Mouse (Mus musculus) myocyte (in vitro differentiated cells): ENCODE measurements at regions not wholly inside any gene's neighbourhood (a gene's known extent, or its start where the extent isn't known, plus 50 kb on each side); places are given as distances from the start of the nearest gene placed in this dataset.

Source experiments
- H3K27me3 ChIP-seq: one replicate; pipeline ENCODE4 v1.6.1; 2011; ENCODE audit not compliant: control insufficient read depth, insufficient read depth, insufficient read length
- H3K36me3 ChIP-seq: one replicate; pipeline ENCODE4 v1.6.1; 2011; ENCODE audit not compliant: control insufficient read depth, insufficient read depth
- H3K4me2 ChIP-seq: one replicate; pipeline ENCODE4 v1.6.1; 2011; ENCODE audit warnings: low read depth, control low read depth
- H3K4me3 ChIP-seq: one replicate; pipeline ENCODE4 v1.5.1; 2011; ENCODE audit warnings: mild to moderate bottlenecking, control low read depth, moderate library complexity
- H3K79me2 ChIP-seq: one replicate; pipeline ENCODE4 v1.6.1; 2011; ENCODE audit not compliant: control insufficient read depth, insufficient read depth
- H3ac ChIP-seq: one replicate; pipeline ENCODE4 v1.6.1; 2011; ENCODE audit not compliant: control insufficient read depth, insufficient read length
- CEBPB ChIP-seq: IDR thresholded peaks from 2 replicates; pipeline ENCODE4 v1.6.1; 2011; ENCODE audit warnings: mild to moderate bottlenecking, moderate library complexity; ENCODE audit not compliant: poor library complexity, insufficient read depth, severe bottlenecking
- E2F4 ChIP-seq: IDR thresholded peaks from one replicate; pipeline ENCODE4 v1.6.1; 2011; ENCODE audit warnings: mild to moderate bottlenecking, control low read depth, moderate library complexity; ENCODE audit not compliant: insufficient read depth
- MAX ChIP-seq: IDR thresholded peaks from one replicate; pipeline ENCODE4 v1.6.1; 2011; ENCODE audit warnings: low read depth, mild to moderate bottlenecking, control low read depth
- MYOD1 ChIP-seq, 3 experiments: IDR thresholded peaks; one replicate each; pipeline ENCODE4 v1.6.1; 2011; ENCODE audit warnings: control low read depth in 2 of 3, low read depth in 2 of 3, mild to moderate bottlenecking in 2 of 3, moderate library complexity in 1 of 3; ENCODE audit not compliant: insufficient read length in 2 of 3, control insufficient read depth in 1 of 3
- MYOG ChIP-seq, 3 experiments: IDR thresholded peaks; one replicate each; pipeline ENCODE4 v1.6.1; 2011; ENCODE audit warnings: control low read depth in 2 of 3, low read depth in 2 of 3, mild to moderate bottlenecking in 2 of 3; ENCODE audit not compliant: insufficient read length in 2 of 3, control insufficient read depth in 1 of 3, insufficient read depth in 1 of 3
- POLR2A ChIP-seq: IDR thresholded peaks from one replicate; pipeline ENCODE4 v1.6.1; 2011; ENCODE audit warnings: low read depth, mild to moderate bottlenecking, control low read depth, moderate library complexity; ENCODE audit not compliant: insufficient read length
- POLR2AphosphoS2 ChIP-seq: IDR thresholded peaks from one replicate; pipeline ENCODE4 v1.6.1; 2011; ENCODE audit warnings: low read depth, control low read depth; ENCODE audit not compliant: insufficient read length
- REST ChIP-seq: IDR thresholded peaks from one replicate; pipeline ENCODE4 v1.6.1; 2011; ENCODE audit warnings: mild to moderate bottlenecking, control low read depth, moderate library complexity; ENCODE audit not compliant: insufficient read depth, insufficient read length
- SRF ChIP-seq: IDR thresholded peaks from one replicate; pipeline ENCODE4 v1.6.1; 2011; ENCODE audit warnings: low read depth; ENCODE audit not compliant: control insufficient read depth, insufficient read length
- TCF12 ChIP-seq: IDR thresholded peaks from one replicate; pipeline ENCODE4 v1.6.1; 2011; ENCODE audit warnings: mild to moderate bottlenecking, control low read depth; ENCODE audit not compliant: poor library complexity, insufficient read depth, severe bottlenecking
- TCF3 ChIP-seq: IDR thresholded peaks from one replicate; pipeline ENCODE4 v1.6.1; 2011; ENCODE audit warnings: low read depth, control low read depth; ENCODE audit not compliant: insufficient read length
- USF1 ChIP-seq: IDR thresholded peaks from one replicate; pipeline ENCODE4 v1.6.1; 2011; ENCODE audit warnings: low read depth, mild to moderate bottlenecking, control low read depth, moderate library complexity

DNA sequence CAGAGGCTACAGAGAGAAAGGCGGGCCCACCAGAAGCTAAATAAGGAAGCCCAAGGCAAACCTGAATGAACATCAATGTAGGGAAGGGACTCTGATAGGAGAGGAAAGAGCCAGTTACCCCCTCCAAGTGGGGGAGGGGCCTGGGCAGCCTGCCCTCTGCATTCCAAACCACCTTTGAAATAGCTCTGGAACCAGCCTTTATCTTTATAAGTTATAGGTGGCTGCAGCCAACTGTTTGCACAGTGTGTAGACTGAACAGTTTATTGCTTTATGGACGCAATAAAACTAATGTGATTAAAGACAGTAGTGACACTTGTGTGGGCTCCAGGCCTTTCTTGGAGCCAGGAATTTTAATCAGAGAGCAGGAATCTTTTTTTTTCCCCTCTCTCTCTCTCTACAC is 75.4 kb upstream of the Lifr start:
- Histone ChIP-seq H3K4me2 (no peak overlapping the region), H3K4me3 (no peak overlapping the region), H3K27me3 (no peaks in the 10 kb centered on the region), H3ac (no peak overlapping the region), H3K79me2 (no peaks in the 10 kb centered on the region), H3K36me3 (no peaks in the 10 kb centered on the region)
- TF ChIP-seq REST: no peak

DNA sequence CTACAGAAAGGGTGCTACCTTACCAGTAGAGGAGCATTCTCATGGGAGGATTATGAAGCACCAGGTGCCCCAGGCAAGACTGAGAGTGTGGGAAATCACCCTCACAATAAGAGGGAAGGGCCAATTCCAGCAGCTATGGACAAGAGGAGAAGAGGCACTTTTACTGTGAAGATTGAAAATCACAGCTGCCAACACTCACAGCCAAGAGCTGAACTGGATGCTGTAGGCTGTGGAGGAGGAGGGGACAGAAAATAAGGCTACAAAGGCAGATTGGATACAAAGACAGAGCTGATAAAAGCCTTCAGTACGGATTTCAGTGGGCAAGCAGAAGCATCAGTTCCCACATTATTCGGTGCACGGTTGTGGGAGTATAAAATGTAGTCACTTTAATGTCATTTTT is 74.4 kb upstream of the Lifr start:
- TF ChIP-seq MAX: no peak
- TF ChIP-seq POLR2A: no peak
- no peak for TF ChIP-seq REST
- TF ChIP-seq POLR2AphosphoS2: no peak
- TF ChIP-seq E2F4: no peak
- no peak for TF ChIP-seq MYOG (IDR thresholded peaks at IDR 0.05; ENCODE audit: control insufficient read depth in 1 of 3, insufficient read depth in 1 of 3, insufficient read length in 2 of 3, low read depth in 2 of 3)
- TF ChIP-seq TCF3: no peak
- TF ChIP-seq SRF: no peak
- peak; percentile 38 for TF ChIP-seq TCF12
- TF ChIP-seq MYOD1 (IDR thresholded peaks at IDR 0.05; ENCODE audit: control insufficient read depth in 1 of 3, insufficient read length in 2 of 3, low read depth in 2 of 3): peak; percentile 72 to 92 (median 92)
- no peak for TF ChIP-seq USF1
- no peak overlapping the region for H3K4me3 ChIP-seq
- H3ac ChIP-seq: no peak overlapping the region
- no peaks in the 10 kb centered on the region for H3K36me3 ChIP-seq
- peak overlapping the region; percentile 30 for H3K4me2 ChIP-seq
- H3K27me3 ChIP-seq: no peaks in the 10 kb centered on the region
- H3K79me2 ChIP-seq: no peaks in the 10 kb centered on the region

DNA sequence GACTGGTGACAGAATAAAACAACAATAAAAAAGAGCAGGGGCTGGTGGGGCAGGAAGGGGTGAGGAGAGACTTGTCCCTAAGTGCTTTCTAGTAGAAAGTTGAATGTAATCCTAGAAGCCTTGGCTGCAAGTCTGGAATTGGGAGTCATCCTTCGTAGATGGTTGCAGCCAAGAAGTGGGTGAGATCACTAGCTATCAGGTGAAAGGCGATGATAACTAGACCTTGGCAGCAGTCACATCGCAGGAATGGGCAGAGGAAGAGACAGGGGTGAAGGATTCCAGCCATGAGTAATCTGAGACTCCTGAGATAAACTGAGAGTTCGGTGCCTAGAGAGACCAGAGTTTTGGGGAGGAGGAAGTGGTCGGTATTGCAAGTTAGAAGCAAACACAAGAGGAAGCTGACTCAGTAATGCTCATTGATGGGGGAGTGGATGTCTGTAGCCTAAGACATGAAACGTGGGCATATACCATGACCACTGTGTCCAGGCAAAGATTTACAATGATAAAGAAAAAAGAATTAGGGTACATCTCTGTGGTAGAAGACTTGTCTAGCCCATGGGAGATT is 73.1 kb upstream of the Lifr start:
- Histone ChIP-seq H3K4me2 (peak overlapping the region; percentile 37), H3K4me3 (no peak overlapping the region)
- TF ChIP-seq CEBPB: peak; percentile 33; the same call in 1 of the 2 replicates
- no peak for TF ChIP-seq SRF
- no peak for TF ChIP-seq E2F4
- TF ChIP-seq MYOD1 (IDR thresholded peaks at IDR 0.05; ENCODE audit: control insufficient read depth in 1 of 3, insufficient read length in 2 of 3, low read depth in 2 of 3): peak in 1 of 3 experiments; percentile 40
- no peak for TF ChIP-seq TCF12
- no peak for TF ChIP-seq POLR2AphosphoS2

DNA sequence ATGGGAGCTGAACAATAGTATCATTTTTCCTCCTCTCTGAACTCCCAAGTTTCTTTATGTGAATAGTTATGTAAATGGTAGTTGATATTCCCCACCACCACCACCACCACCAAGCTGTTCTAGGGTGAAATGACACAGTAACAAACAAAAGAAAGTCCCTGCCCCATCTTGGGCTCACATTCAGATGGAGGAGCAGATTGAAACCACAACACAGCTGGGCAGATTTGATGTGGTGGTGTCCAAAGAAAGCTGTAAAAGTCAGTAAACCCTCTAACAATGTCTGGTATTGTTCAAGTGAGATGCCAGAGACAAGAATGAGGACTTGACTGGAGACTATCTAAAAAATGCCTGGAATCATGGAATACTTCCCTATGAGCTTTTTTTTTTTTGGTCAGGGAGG is 67.8 kb upstream of the Lifr start:
- H3K4me3 ChIP-seq: no peak overlapping the region
- TF ChIP-seq MYOD1 (IDR thresholded peaks at IDR 0.05; ENCODE audit: control insufficient read depth in 1 of 3, insufficient read length in 2 of 3, low read depth in 2 of 3): peak in 2 of 3 experiments; percentile 60 to 66
- TF ChIP-seq TCF3: peak; percentile 35
- no peak for TF ChIP-seq CEBPB
- peak in 1 of 3 experiments; percentile 8 for TF ChIP-seq MYOG (IDR thresholded peaks at IDR 0.05; ENCODE audit: control insufficient read depth in 1 of 3, insufficient read depth in 1 of 3, insufficient read length in 2 of 3, low read depth in 2 of 3)
- peak; percentile 89 for TF ChIP-seq TCF12
- no peaks in the 10 kb centered on the region for H3K36me3 ChIP-seq
- no peaks in the 10 kb centered on the region for H3K79me2 ChIP-seq
- no peak overlapping the region for H3ac ChIP-seq
- no peak overlapping the region for H3K4me2 ChIP-seq
- H3K27me3 ChIP-seq: no peaks in the 10 kb centered on the region

More for the DNA sequence above, 73.1 kb upstream of the Lifr start:
- no peak overlapping the region for H3ac ChIP-seq
- H3K79me2 ChIP-seq: no peaks in the 10 kb centered on the region
- no peaks in the 10 kb centered on the region for H3K27me3 ChIP-seq
- no peaks in the 10 kb centered on the region for H3K36me3 ChIP-seq

DNA sequence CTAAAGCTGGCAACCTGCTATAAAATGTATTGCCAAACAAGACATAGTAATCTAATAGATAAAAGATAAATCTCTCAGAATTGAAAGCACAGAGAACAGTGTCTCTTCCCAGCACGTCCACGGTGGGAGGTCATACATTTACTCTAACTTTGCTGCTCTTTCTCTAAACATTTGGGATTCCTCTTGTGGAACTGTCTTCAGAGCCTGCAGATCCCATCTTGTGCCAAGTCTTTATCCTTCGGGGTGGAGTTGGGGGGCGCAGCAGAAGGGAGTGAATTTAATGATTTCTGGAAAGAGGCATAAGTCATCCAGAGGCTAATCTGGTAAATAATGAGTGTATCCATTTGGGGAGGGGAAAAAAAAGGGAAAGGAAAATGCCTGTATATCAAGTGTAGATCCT is 65.2 kb upstream of the Lifr start:
- Histone ChIP-seq H3K27me3 (no peaks in the 10 kb centered on the region), H3K4me3 (no peak overlapping the region), H3K36me3 (no peaks in the 10 kb centered on the region), H3K79me2 (no peaks in the 10 kb centered on the region), H3ac (no peak overlapping the region), H3K4me2 (no peak overlapping the region)
- TF ChIP-seq SRF (no peak), TCF3 (no peak), MYOG (IDR thresholded peaks at IDR 0.05; ENCODE audit: control insufficient read depth in 1 of 3, insufficient read depth in 1 of 3, insufficient read length in 2 of 3, low read depth in 2 of 3) (no peak), REST (no peak), MYOD1 (IDR thresholded peaks at IDR 0.05; ENCODE audit: control insufficient read depth in 1 of 3, insufficient read length in 2 of 3, low read depth in 2 of 3) (no peak), USF1 (no peak), CEBPB (no peak), MAX (no peak), TCF12 (no peak), POLR2A (no peak), POLR2AphosphoS2 (no peak), E2F4 (no peak)
